Mouse (Mus musculus): Measurements from ENCODE around the gene Glo1. TPM values are rescaled to one million over a fixed set of nuclear protein-coding genes. Genes with fewer than 3 reads are reported as not detected.
A peak's percentile ranks its signal among the peaks of the same experiment; 100 is the strongest.
"Not testable (repeated sequence)": the region's sequence is repeated elsewhere in the genome, so short reads cannot be mapped to it uniquely, and the experiment has no call there.

Glo1 gene
- 184 and 188 TPM in 2 replicates for polyA plus RNA-seq (2015; fragmentation: Nextera tagmentation; extraction: Ambion mirVana)

DNA sequence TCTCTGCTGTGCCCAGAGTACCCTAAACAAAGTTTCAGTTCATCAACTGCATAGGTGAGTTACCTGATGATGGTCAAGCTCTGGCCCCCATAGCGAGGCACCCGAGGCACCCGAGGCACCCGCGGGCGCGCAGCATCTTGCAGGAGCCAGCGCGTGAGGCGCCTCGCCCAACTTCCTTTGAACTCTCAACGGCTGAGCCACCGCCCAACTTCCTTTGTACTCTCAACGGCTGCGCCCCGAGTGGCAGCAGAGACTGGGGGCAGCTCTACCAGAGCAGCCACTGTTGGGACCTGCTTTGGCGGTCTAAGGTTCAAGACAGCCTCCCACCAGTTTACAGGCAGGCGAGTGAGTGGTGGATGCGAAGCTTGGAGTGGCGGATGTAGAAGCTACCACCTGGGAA lies at the start of gene Glo1:
Glo1 (minus strand) TSS at position 153 of the 400 bp plus-strand sequence.
- not testable (repeated sequence) for H3K4me1 ChIP-seq; H3K4me2 ChIP-seq (replicated peaks); H3K4me3 ChIP-seq (replicated peaks); ATAC-seq (ENCODE audit: insufficient number of reproducible peaks, low FRiP score, low TSS enrichment, low read depth); H3K27ac ChIP-seq (replicated peaks); H3K27me3 ChIP-seq; H3K9me3 ChIP-seq (replicated peaks); H3K9ac ChIP-seq; H3K36me3 ChIP-seq
- WGBS: no CpG with 5 or more reads among the region's 20 CpGs

DNA sequence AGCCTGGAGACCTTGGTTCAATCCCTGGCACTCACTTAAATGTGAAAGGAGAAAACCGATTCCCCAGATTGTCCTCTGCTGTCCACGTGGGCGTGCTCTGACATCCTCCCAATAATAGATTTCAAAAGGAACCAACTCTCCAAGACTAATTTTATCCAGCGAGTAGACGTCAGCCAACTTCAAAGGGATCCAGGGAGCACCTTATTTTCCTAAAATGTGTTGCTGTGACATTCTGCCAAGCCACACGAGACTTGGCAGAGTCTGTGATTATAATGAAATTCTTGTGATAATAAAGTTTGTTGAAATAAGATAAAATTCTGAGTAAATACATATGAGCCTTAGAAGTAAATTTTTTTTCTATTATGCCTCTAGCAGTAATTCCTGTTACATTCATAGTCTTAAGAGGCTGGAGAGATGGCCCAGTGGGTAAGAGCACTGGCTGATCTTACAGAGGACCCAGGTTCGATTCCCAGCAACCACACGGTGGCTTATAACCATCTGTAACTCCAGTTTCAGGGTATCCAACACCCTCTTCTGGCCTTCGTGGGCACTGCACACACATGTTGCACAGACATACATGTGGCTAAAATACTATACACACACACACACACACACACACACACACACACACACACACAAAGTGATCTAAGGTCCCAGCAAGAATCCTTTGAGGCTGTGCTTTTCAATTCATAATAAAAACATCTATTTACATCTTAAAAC lies 48.5 kb upstream of the Glo1 start:
- Histone ChIP-seq H3K36me3 (no peaks in the 10 kb centered on the region), H3K4me3 (replicated peaks) (no peak overlapping the region), H3K9ac (no peak overlapping the region), H3K27ac (replicated peaks) (no peak overlapping the region), H3K9me3 (replicated peaks) (no peaks in the 10 kb centered on the region), H3K4me1 (no peaks in the 10 kb centered on the region), H3K27me3 (no peaks in the 10 kb centered on the region), H3K4me2 (replicated peaks) (no peak overlapping the region)
- WGBS: 77% methylated on average over 9 of the region's 9 CpGs
- ATAC-seq (ENCODE audit: insufficient number of reproducible peaks, low FRiP score, low TSS enrichment, low read depth): no peak

DNA sequence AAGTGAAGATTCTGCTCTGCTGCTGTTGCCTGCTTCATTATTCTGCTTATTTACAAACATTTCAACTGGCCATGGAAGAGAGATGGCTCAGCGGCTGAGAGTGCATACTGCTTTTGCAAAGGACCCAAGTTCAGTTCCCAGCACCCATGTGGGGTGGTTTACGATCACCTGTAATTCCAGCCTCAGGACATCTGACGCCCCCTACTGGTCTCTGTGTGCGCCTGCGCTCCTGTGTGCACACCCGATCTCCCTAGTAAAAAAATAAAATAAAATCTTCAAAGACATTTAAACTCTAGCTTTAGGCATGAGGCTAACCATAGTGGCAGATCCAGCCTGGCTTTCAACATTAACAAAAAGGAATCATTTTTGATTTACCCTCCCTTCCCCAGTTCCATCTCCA lies 46.4 kb upstream of the Glo1 start:
- ATAC-seq (ENCODE audit: insufficient number of reproducible peaks, low FRiP score, low TSS enrichment, low read depth): no peak
- H3K4me3 ChIP-seq (replicated peaks): no peak overlapping the region
- no peaks in the 10 kb centered on the region for H3K36me3 ChIP-seq
- WGBS: 91% methylated on average over 6 of the region's 6 CpGs
- H3K9ac ChIP-seq: no peak overlapping the region
- no peaks in the 10 kb centered on the region for H3K4me1 ChIP-seq
- H3K27me3 ChIP-seq: no peaks in the 10 kb centered on the region
- H3K27ac ChIP-seq (replicated peaks): no peak overlapping the region
- no peak overlapping the region for H3K4me2 ChIP-seq (replicated peaks)
- H3K9me3 ChIP-seq (replicated peaks): no peaks in the 10 kb centered on the region

DNA sequence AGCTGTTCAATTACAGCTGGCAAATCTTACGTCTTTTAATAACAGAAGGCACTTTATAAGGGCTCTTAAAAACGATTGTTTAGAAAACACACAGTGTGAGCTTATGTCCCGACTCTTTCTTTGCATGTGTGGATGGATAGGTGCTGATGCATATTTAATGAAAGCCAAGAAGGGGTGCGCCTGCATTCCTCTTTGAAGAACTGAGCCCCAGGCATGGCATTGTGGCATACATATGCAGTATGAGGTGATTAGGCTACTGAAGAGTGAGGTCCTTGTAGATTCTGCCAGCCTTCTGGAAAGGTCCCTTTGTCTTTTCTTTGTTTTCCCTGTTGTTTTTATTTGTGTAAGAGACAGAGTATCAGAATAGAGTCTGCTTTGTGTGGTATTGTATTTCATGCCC lies 45.9 kb upstream of the Glo1 start:
- ATAC-seq (ENCODE audit: insufficient number of reproducible peaks, low FRiP score, low TSS enrichment, low read depth): no peak
- no peak overlapping the region for H3K4me2 ChIP-seq (replicated peaks)
- H3K4me3 ChIP-seq (replicated peaks): no peak overlapping the region
- no peaks in the 10 kb centered on the region for H3K27me3 ChIP-seq
- no peaks in the 10 kb centered on the region for H3K36me3 ChIP-seq
- no peak overlapping the region for H3K9ac ChIP-seq
- H3K4me1 ChIP-seq: no peaks in the 10 kb centered on the region
- no peaks in the 10 kb centered on the region for H3K9me3 ChIP-seq (replicated peaks)
- WGBS: 70% methylated on average over 4 of the region's 4 CpGs
- no peak overlapping the region for H3K27ac ChIP-seq (replicated peaks)

DNA sequence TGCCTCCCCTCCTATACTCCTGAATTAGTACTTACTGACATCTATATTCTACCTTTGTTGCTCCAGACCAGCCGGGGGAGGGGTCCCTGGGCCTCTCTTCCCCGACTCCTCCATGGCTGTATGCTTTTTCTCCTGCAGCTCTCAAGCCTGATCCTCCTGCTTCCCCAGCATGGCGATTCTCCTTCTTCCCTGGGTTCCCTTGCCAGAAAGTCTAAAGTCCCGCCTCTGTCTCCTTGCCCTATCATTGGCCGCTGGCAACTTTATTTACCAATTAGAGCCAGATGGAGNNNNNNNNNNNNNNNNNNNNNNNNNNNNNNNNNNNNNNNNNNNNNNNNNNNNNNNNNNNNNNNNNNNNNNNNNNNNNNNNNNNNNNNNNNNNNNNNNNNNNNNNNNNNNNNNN lies 38.2 kb upstream of the Glo1 start:
- H3K9me3 ChIP-seq (replicated peaks): no peaks in the 10 kb centered on the region
- no peak overlapping the region for H3K4me2 ChIP-seq (replicated peaks)
- no peaks in the 10 kb centered on the region for H3K27me3 ChIP-seq
- WGBS: 75% methylated on average over 5 of the region's 5 CpGs
- H3K27ac ChIP-seq (replicated peaks): no peak overlapping the region
- no peaks in the 10 kb centered on the region for H3K4me1 ChIP-seq
- H3K4me3 ChIP-seq (replicated peaks): no peak overlapping the region
- no peak for ATAC-seq (ENCODE audit: insufficient number of reproducible peaks, low FRiP score, low TSS enrichment, low read depth)
- H3K36me3 ChIP-seq: no peaks in the 10 kb centered on the region
- no peak overlapping the region for H3K9ac ChIP-seq

DNA sequence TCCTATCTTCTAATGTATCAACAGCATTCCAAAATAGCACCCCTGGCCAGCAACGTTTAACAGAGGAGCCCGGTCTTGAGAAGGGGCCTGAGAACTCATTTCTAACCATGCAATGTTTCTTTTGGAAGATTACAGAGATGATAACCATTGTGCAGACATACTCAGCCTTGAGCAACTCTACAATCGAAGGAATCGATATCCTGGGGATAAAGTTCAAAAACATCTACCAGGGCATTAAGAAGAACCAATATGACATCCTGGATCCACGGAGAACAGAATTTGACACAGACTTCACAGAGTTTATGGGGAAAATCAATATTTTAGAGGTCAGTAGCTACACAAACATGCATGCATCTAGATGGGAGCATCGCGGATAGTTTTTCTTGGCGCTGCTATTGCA lies 36.5 kb upstream of the Glo1 start:
- Histone ChIP-seq H3K4me3 (replicated peaks) (no peak overlapping the region), H3K4me1 (no peaks in the 10 kb centered on the region), H3K27me3 (no peaks in the 10 kb centered on the region), H3K9ac (no peak overlapping the region), H3K27ac (replicated peaks) (no peak overlapping the region), H3K36me3 (no peaks in the 10 kb centered on the region), H3K4me2 (replicated peaks) (no peak overlapping the region), H3K9me3 (replicated peaks) (no peaks in the 10 kb centered on the region)
- WGBS: 91% methylated on average over 8 of the region's 8 CpGs
- no peak for ATAC-seq (ENCODE audit: insufficient number of reproducible peaks, low FRiP score, low TSS enrichment, low read depth)

DNA sequence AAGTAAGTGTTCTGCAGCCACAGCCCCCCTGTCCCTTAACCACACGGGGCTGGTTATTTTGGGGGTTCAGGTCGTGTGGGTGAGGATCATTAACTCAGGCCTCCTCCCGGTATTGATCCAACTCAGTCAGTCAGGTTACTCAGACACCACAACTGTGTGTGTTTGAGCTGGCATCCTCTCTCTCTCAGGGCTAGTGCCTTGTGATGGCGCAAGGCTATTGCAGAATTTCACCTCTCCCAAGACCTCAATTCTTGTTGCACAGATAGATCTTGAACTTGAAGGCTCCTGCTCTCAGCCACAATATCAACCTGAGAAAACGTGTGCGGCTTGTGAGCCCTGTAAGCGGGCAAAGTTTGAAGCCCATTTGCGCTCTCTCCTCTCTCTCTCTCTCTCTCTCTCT lies 35.5 kb upstream of the Glo1 start:
- H3K27ac ChIP-seq (replicated peaks): no peak overlapping the region
- no peaks in the 10 kb centered on the region for H3K36me3 ChIP-seq
- 70% methylated on average over 8 of the region's 8 CpGs for WGBS
- H3K9ac ChIP-seq: no peak overlapping the region
- no peak for ATAC-seq (ENCODE audit: insufficient number of reproducible peaks, low FRiP score, low TSS enrichment, low read depth)
- H3K4me3 ChIP-seq (replicated peaks): no peak overlapping the region
- no peaks in the 10 kb centered on the region for H3K9me3 ChIP-seq (replicated peaks)
- no peaks in the 10 kb centered on the region for H3K4me1 ChIP-seq
- no peaks in the 10 kb centered on the region for H3K27me3 ChIP-seq
- no peak overlapping the region for H3K4me2 ChIP-seq (replicated peaks)

DNA sequence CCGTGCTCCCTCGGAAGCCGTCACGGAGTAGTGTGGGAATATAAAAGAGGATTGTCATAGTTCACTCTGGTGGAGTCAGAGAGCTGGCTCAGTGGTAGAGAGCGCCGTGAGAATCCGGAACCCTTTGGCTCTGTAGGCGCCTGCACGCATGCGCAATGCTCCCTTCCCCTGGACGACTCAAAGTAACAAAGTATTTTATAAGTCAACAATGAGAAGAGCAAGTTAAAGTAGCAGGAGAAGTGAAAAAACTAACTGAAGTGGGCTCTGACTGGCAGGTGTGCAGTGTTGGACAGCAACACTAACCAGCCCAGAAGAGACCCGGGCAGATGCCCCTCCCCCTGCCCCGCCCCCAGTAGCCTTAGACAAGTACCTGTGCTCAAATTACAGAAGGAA lies 31.5 kb upstream of the Glo1 start:
- Histone ChIP-seq H3K4me3 (replicated peaks) (peak overlapping the region; percentile 44), H3K27ac (replicated peaks) (peak overlapping the region; percentile 49), H3K9me3 (replicated peaks) (no peaks in the 10 kb centered on the region), H3K27me3 (no peaks in the 10 kb centered on the region), H3K4me2 (replicated peaks) (peak overlapping the region; percentile 51), H3K9ac (0 out of 2 replicates have a peak overlapping the region, but pooled peaks have one; percentile 10), H3K4me1 (no peaks in the 10 kb centered on the region), H3K36me3 (no peaks in the 10 kb centered on the region)
- 13% methylated on average over 13 of the region's 13 CpGs for WGBS
- peak; percentile 67 for ATAC-seq (ENCODE audit: insufficient number of reproducible peaks, low FRiP score, low TSS enrichment, low read depth)

DNA sequence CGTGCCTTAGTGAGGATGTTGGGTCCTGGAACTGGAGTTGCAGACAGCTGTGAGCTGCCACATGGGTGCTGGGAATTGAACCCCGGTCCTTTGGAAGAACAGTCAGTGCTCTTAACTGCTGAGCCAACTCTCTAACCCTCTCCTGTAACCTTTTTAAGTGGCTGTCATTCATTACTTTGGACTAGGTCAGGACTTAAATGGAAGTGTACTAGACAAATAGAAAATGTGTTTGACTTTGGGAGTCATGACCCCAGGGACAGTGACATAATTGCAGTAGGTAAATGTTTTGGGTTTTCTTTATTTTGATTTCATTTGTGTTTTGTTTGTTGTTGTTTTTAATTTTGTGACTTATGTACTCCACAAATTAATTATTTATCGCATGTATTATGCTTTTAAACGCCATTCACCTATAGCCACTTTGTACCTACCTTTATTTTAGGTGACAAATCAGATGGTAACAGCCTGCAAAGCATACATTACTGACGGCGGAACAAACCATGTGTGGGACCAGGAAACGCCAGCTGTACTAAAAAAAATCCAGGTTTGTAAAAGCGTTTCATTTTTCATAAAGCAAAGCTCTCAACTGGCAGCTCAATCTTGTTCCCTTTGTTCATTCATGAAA lies 31.0 kb upstream of the Glo1 start:
- H3K4me1 ChIP-seq: no peaks in the 10 kb centered on the region
- H3K9ac ChIP-seq: 0 out of 2 replicates have a peak overlapping the region, but pooled peaks have one; percentile 10
- H3K27ac ChIP-seq (replicated peaks): peak overlapping the region; percentile 49
- no peaks in the 10 kb centered on the region for H3K27me3 ChIP-seq
- ATAC-seq (ENCODE audit: insufficient number of reproducible peaks, low FRiP score, low TSS enrichment, low read depth): no peak
- H3K4me3 ChIP-seq (replicated peaks): peak overlapping the region; percentile 44
- no peaks in the 10 kb centered on the region; the same call in 1 of the 2 replicates for H3K9me3 ChIP-seq (replicated peaks)
- WGBS: 47% methylated on average over 8 of the region's 8 CpGs
- peak overlapping the region; percentile 51 for H3K4me2 ChIP-seq (replicated peaks)
- no peaks in the 10 kb centered on the region for H3K36me3 ChIP-seq

DNA sequence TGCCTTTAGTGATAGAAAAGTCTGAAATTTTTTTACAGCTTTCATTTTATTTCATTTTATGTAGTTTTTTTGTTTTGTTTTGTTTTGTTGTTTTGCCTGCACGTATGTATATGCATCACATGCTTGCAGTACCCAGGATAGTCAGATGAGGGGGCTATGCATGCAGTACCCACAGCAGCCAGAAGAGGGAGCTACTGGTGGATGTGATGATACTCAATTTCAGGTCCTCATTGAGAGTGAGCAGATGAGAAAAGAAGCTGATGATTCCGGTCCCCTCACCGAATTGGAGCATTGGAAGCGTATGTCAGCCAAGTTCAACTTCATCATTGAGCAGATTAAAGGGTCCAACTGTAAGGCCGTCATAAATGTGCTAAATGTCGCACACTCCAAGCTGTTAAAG lies 26.3 kb upstream of the Glo1 start:
- ATAC-seq (ENCODE audit: insufficient number of reproducible peaks, low FRiP score, low TSS enrichment, low read depth): no peak
- Histone ChIP-seq H3K27ac (replicated peaks) (no peak overlapping the region), H3K9me3 (replicated peaks) (no peaks in the 10 kb centered on the region; the same call in 1 of the 2 replicates), H3K27me3 (no peaks in the 10 kb centered on the region), H3K36me3 (no peaks in the 10 kb centered on the region), H3K4me3 (replicated peaks) (no peak overlapping the region), H3K4me2 (replicated peaks) (no peak overlapping the region), H3K9ac (no peak overlapping the region), H3K4me1 (no peaks in the 10 kb centered on the region)
- 97% methylated on average over 6 of the region's 6 CpGs for WGBS

DNA sequence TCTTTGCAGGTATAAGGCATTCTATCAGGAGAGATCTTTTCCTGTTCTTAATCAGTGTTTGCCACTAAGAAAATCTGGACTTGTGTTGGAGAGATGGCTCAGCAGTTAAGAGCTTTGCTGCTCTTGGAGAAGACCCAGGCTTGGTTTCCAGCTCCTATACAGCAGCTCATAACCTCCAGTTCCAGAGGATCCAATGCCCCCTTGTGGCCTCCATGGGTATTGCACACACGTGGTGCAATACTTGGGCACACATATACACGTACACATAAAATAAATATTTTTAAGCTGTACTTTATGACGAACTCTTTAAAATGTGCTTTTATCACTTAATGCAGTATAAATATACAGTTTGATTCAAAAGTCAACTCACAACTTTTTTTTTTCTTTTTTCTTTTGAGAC lies 22.1 kb upstream of the Glo1 start:
- no peak overlapping the region for H3K27ac ChIP-seq (replicated peaks)
- ATAC-seq (ENCODE audit: insufficient number of reproducible peaks, low FRiP score, low TSS enrichment, low read depth): no peak
- H3K27me3 ChIP-seq: no peaks in the 10 kb centered on the region
- H3K9me3 ChIP-seq (replicated peaks): no peaks in the 10 kb centered on the region; the same call in 1 of the 2 replicates
- H3K36me3 ChIP-seq: no peaks in the 10 kb centered on the region
- no peaks in the 10 kb centered on the region for H3K4me1 ChIP-seq
- 94% methylated on average over 3 of the region's 3 CpGs for WGBS
- H3K4me2 ChIP-seq (replicated peaks): no peak overlapping the region
- no peak overlapping the region for H3K9ac ChIP-seq
- H3K4me3 ChIP-seq (replicated peaks): no peak overlapping the region

DNA sequence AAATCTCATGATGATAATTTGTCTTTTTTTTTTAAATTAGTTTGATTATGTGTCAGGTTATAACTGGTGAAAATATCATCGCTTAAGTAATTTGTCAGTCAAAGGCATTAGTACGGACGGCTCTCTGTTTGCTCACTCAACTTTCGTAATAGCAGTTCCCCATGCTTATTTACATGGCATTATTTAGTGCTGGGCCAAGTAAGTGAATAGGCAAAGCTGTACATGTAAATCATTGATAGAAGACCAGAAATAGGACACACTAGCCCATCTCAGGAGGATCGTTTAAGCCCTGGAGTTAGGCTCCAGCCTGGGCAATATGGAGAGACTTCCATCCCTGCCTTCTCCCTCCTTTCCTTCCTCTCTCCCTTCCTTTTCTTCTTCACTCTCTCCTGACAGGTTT lies 14.2 kb upstream of the Glo1 start:
- H3K4me3 ChIP-seq (replicated peaks): no peak overlapping the region
- H3K27me3 ChIP-seq: no peaks in the 10 kb centered on the region
- no peaks in the 10 kb centered on the region for H3K4me1 ChIP-seq
- H3K36me3 ChIP-seq: no peaks in the 10 kb centered on the region
- no peak overlapping the region for H3K9ac ChIP-seq
- WGBS: 91% methylated on average over 5 of the region's 5 CpGs
- no peak overlapping the region for H3K4me2 ChIP-seq (replicated peaks)
- no peak for ATAC-seq (ENCODE audit: insufficient number of reproducible peaks, low FRiP score, low TSS enrichment, low read depth)
- H3K27ac ChIP-seq (replicated peaks): no peak overlapping the region
- H3K9me3 ChIP-seq (replicated peaks): no peaks in the 10 kb centered on the region

Measured in embryonic facial prominence, embryonic 15.5 days (tissue).